ENCODE assay signal across 26 mouse cellular contexts in the genomic region with DNA sequence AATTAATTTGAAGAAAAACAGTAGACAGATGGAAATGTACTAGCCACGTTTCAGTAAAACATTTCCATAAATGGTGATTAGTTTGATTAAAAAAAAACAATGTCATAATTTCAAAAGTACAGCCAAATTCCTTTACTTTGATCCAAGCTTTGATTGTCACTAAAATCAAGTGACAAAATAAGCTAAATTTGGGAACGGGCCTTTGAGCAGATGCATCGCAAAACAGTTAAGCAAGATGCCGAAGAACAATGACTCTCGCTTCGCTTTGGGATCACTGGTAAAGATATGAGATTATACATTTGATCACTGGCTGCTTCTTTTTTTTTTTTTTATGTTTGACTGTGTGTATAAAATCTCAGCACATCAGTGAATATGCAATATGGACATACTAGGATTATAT.
"Had no signal": no experiment of that assay in that cellular context is flagged by ENCODE, and none has a peak within 500 bp of the region (broad histone marks: within the 10 kb centered on the region; RNA-seq: fewer than 3 reads in every experiment).

No protein-coding gene starts in this region.

- H3K4me3 ChIP-seq: gastrocnemius, adult 2 months; heart, embryonic 10.5 days; heart, embryonic 12.5 days; hindbrain, embryonic 10.5 days; hindbrain, embryonic 12.5 days; intestine, embryonic 15.5 days; kidney, embryonic 15.5 days; limb, embryonic 13.5 days; limb, embryonic 15.5 days; liver, embryonic 12.5 days had no signal

- DNase-seq: gastrocnemius, adult 2 months; gastrocnemius, postnatal 10 days; gastrocnemius, postnatal 25 days; heart, adult 18-20 months; heart, postnatal 10 days; heart, postnatal 4 days; kidney, adult 2 months; kidney, adult 9 months; kidney, postnatal 14 days; kidney, postnatal 36 days; left cerebral cortex, postnatal 4 days had no signal

- ATAC-seq: hindbrain, embryonic 16.5 days; inflammation-experienced regulatory T-cells, adult 6 months; intestine, embryonic 15.5 days; intestine, postnatal 0 days; liver, embryonic 12.5 days had no signal

- H3K27ac ChIP-seq: gastrocnemius, adult 2 months; heart, embryonic 10.5 days; hindbrain, embryonic 10.5 days; hindbrain, embryonic 12.5 days; hindbrain, embryonic 14.5 days; intestine, embryonic 15.5 days; kidney, embryonic 15.5 days; kidney, postnatal 0 days; limb, embryonic 13.5 days; limb, embryonic 15.5 days; liver, embryonic 12.5 days; liver, embryonic 14.5 days had no signal

- H3K9ac ChIP-seq: heart, embryonic 12.5 days; hindbrain, embryonic 12.5 days; hindbrain, embryonic 14.5 days; intestine, embryonic 15.5 days; kidney, embryonic 15.5 days; limb, embryonic 13.5 days; limb, embryonic 15.5 days; liver, embryonic 12.5 days; liver, embryonic 14.5 days had no signal

- H3K27me3 ChIP-seq: heart, embryonic 12.5 days; hindbrain, embryonic 12.5 days; intestine, embryonic 15.5 days; kidney, embryonic 15.5 days; limb, embryonic 13.5 days; limb, embryonic 15.5 days; liver, embryonic 12.5 days had no signal

- H3K4me2 ChIP-seq: heart, embryonic 12.5 days; hindbrain, embryonic 12.5 days; hindbrain, embryonic 14.5 days; intestine, embryonic 15.5 days; kidney, embryonic 15.5 days; limb, embryonic 13.5 days; limb, embryonic 15.5 days; liver, embryonic 12.5 days had no signal

- H3K36me3 ChIP-seq: heart, embryonic 12.5 days; intestine, embryonic 15.5 days; limb, embryonic 15.5 days had no signal

- H3K9me3 ChIP-seq: heart, embryonic 10.5 days; heart, embryonic 12.5 days; hindbrain, embryonic 10.5 days; hindbrain, embryonic 12.5 days; intestine, embryonic 15.5 days; kidney, embryonic 15.5 days; limb, embryonic 13.5 days; limb, embryonic 15.5 days; liver, embryonic 12.5 days had no signal

- H3K4me1 ChIP-seq: intestine, embryonic 15.5 days; kidney, embryonic 15.5 days; limb, embryonic 13.5 days; limb, embryonic 15.5 days; liver, embryonic 12.5 days had no signal
